Mouse (Mus musculus) heart, embryonic 13.5 days (tissue): Measurements from ENCODE around the gene Tmem161b. TPM values are rescaled to one million over a fixed set of nuclear protein-coding genes. Genes with fewer than 3 reads are reported as not detected.

Experiments
- microRNA-seq: library from miRNA; unstranded; fragments of <30 nt; microRNA quantifications from one replicate; pipeline ENCODE4, GENCODE M21; 2016
- polyA plus RNA-seq: library from polyadenylated mRNA; unstranded; fragments of >200 nt; fragmentation: Nextera tagmentation; extraction: Ambion mirVana; gene quantifications from 2 replicates; pipeline ENCODE4 v1.2.1, GENCODE M21; 2015

The Tmem161b gene
- polyA plus RNA-seq, 1 experiment from 2014 or later, result 9.3 TPM

Small RNA genes lying within 50 kb of the gene (microRNA-seq; reads per million reads assigned to microRNA genes)
- not detected for gene Gm24331
